7 mouse cellular contexts compared by ENCODE assay signal in the genomic region with DNA sequence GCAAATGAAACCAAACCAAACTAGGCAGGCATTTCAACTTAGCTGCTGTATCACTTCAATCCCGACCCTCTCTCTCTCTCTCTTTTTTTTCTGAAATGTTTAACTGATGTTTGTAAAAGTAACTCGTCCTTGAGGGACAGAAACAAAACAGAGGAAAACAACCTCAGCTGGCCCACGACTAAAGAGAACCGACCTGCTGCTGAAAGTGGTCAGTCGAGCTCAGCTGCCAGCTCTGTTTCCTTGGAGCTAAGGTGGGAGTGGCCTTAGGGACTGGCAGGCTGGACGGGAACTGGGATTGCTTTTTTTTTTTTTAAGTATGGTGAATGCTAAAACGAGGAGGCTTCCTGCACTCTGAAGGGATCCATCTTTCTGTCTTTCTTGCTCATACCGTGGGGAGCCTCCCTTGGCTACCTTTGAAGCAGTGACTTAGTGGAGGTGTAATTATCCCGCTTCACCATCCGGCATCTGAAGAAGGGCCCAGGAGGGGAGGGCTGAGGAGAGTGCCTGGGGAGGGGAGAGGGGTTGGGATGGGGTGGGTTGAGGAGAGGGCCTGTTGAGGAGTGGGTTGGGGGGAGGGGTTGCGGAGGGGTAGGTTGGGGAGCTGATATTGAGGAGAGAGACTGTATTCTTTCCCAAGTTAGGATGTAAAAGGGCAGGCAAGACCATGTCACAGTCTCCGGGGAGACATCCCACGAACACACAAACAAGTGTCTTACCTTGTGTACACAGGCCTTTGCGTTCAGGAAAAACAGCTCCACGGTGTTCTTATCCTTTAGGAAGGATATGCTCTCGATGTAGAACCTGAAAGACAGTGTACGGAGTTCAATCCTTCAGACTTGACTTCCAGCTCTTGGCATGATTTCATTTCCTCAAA.
DNase-seq lines count a peak whose midpoint lies in the region; ATAC-seq lines count a peak whose summit lies in the region.

No protein-coding gene starts in this region.

- peaks cover 57% of the 10 kb centered on the region for H3K4me1 ChIP-seq in forebrain, embryonic 13.5 days

- WGBS in forebrain, embryonic 13.5 days: 6% methylated on average over 17 of the region's 17 CpGs
- 84% methylated on average over 13 of the region's 17 CpGs for WGBS in macrophage (ENCODE audit: missing documents)

- H3K27me3 ChIP-seq in forebrain, embryonic 13.5 days: no peaks in the 10 kb centered on the region

- H3K4me3 ChIP-seq in forebrain, embryonic 13.5 days: no peak overlapping the region
- H3K4me3 ChIP-seq in macrophage (ENCODE audit: inconsistent target): no peak overlapping the region

- H3K79me2 ChIP-seq in macrophage (ENCODE audit: inconsistent target): peaks cover 94% of the 10 kb centered on the region

- DNase-seq in urinary bladder, postnatal 14 days (ENCODE audit: low spot score): peak; percentile 67
- no peak for DNase-seq in urinary bladder, postnatal 10 days (ENCODE audit: low spot score)
- peak; percentile 49 for DNase-seq in kidney, adult 9 months
- no peak for DNase-seq in cerebellum, postnatal 36 days
- DNase-seq in thymus, postnatal 10 days (ENCODE audit: low spot score in 2 of 2): no peak

- no peaks in the 10 kb centered on the region for H3K36me3 ChIP-seq in forebrain, embryonic 13.5 days (ENCODE audit: poor library complexity, severe bottlenecking)
- H3K36me3 ChIP-seq in macrophage (ENCODE audit: inconsistent target): peaks cover 58% of the 10 kb centered on the region

- no peaks in the 10 kb centered on the region for H3K9me3 ChIP-seq in forebrain, embryonic 13.5 days (replicated peaks)

- ATAC-seq in forebrain, embryonic 13.5 days: peak; percentile 17

- peak overlapping the region; percentile 45 for H3K9ac ChIP-seq in forebrain, embryonic 13.5 days

- peak overlapping the region; percentile 92 for H3K27ac ChIP-seq in forebrain, embryonic 13.5 days
- peak overlapping the region; percentile 71 for H3K27ac ChIP-seq in macrophage

- peak overlapping the region; percentile 44 for H3K4me2 ChIP-seq in forebrain, embryonic 13.5 days

Comparison
In these comparisons a context has a peak if more than half of its experiments do, and no peak if none do; other contexts are left out.
1. DNase-seq: peak in urinary bladder, postnatal 14 days (single experiment) and kidney, adult 9 months (single experiment); none in urinary bladder, postnatal 10 days (single experiment), cerebellum, postnatal 36 days (0 of 2) and thymus, postnatal 10 days (0 of 2).